Mouse (Mus musculus) naive thymus-derived CD4-positive, alpha-beta T cell, adult 2 months (primary cell): Measurements from ENCODE around the gene Crocc2.
"Not testable (repeated sequence)": the region's sequence is repeated elsewhere in the genome, so short reads cannot be mapped to it uniquely, and the experiment has no call there.

ENCODE experiments used
- DNase-seq: peaks from one replicate; pipeline ENCODE4 v3.0.0-alpha.2; 2011; ENCODE audit warnings: low read depth

Gene Crocc2

GRCm38 (mm10) chr1:93161921-93162320 lies 6.6 kb upstream of the Crocc2 start:
- no peak for DNase-seq

GRCm38 (mm10) chr1:93162588-93162987 lies 5.9 kb upstream of the Crocc2 start:
- no peak for DNase-seq

- DNase-seq = no peak
These were observed 3.1 kb upstream of the Crocc2 start for GRCm38 (mm10) chr1:93165447-93165846.

GRCm38 (mm10) chr1:93166346-93167079 lies 2.0 kb upstream of the Crocc2 start:
- no peak for DNase-seq

- DNase-seq = no peak
These were observed 5.1 kb downstream of the Crocc2 start for GRCm38 (mm10) chr1:93173665-93174064.

- peak; percentile 76 for DNase-seq
These were observed 5.9 kb downstream of the Crocc2 start for GRCm38 (mm10) chr1:93174399-93174798.

GRCm38 (mm10) chr1:93175849-93176248 lies 7.3 kb downstream of the Crocc2 start:
- no peak for DNase-seq

GRCm38 (mm10) chr1:93176525-93177332 lies 8.2 kb downstream of the Crocc2 start:
- DNase-seq = no peak

GRCm38 (mm10) chr1:93182281-93182680 lies 13.8 kb downstream of the Crocc2 start:
- DNase-seq = no peak

- no peak for DNase-seq
These were observed 15.7 kb downstream of the Crocc2 start for GRCm38 (mm10) chr1:93184071-93184828.

GRCm38 (mm10) chr1:93190726-93191305 lies 22.3 kb downstream of the Crocc2 start:
- no peak for DNase-seq

- DNase-seq = no peak
These were observed 26.4 kb downstream of the Crocc2 start for GRCm38 (mm10) chr1:93194961-93195360.

- not testable (repeated sequence) for DNase-seq
These were observed 28.9 kb downstream of the Crocc2 start for GRCm38 (mm10) chr1:93197454-93197853.

- DNase-seq = no peak
These were observed 29.4 kb downstream of the Crocc2 start for GRCm38 (mm10) chr1:93197916-93198315.

- no peak for DNase-seq
These were observed 37.9 kb downstream of the Crocc2 start for GRCm38 (mm10) chr1:93206277-93206970.

- no peak for DNase-seq
These were observed 39.1 kb downstream of the Crocc2 start for GRCm38 (mm10) chr1:93207536-93208064.

- DNase-seq = no peak
These were observed 41.7 kb downstream of the Crocc2 start for GRCm38 (mm10) chr1:93210213-93210641.

- no peak for DNase-seq
These were observed 42.5 kb downstream of the Crocc2 start for GRCm38 (mm10) chr1:93211019-93211418.

- no peak for DNase-seq
These were observed 43.2 kb downstream of the Crocc2 start for GRCm38 (mm10) chr1:93211549-93212220.

GRCm38 (mm10) chr1:93212441-93212840 lies 43.9 kb downstream of the Crocc2 start:
- DNase-seq = no peak

GRCm38 (mm10) chr1:93214612-93215011 lies 46.1 kb downstream of the Crocc2 start:
- no peak for DNase-seq
